Mouse (Mus musculus): ENCODE measurements around the gene D430042O09Rik.

Gene D430042O09Rik

GRCm38 (mm10) chr7:125886116-125886680 lies 178.5 kb downstream of the D430042O09Rik start:
- CTCF ChIA-PET, result no interaction called here
- POLR2A ChIA-PET, result no interaction called here

GRCm38 (mm10) chr7:125887124-125887523 lies 179.4 kb downstream of the D430042O09Rik start:
- ChIA-PET CTCF (no interaction called here), POLR2A (interaction anchor here in 1 of 4 experiments (0.6 kb wide), 1 partner anchor 72 kb away, joined by 3 read pairs; no protein-coding TSS in a partner anchor)

- ChIA-PET POLR2A (interaction anchor here in 1 of 4 experiments (1.1 kb wide), 1 partner anchor 14 kb away, joined by 3 read pairs; no protein-coding TSS in a partner anchor), CTCF (interaction anchor here in 2 of 4 experiments (0.7 to 0.8 kb wide), 2 partner anchors 155 to 173 kb away, joined by 3 read pairs; no protein-coding TSS in a partner anchor)
Observed at GRCm38 (mm10) chr7:125887761-125888160, 180.1 kb downstream of the D430042O09Rik start.

GRCm38 (mm10) chr7:125888373-125888772 lies 180.7 kb downstream of the D430042O09Rik start:
- CTCF ChIA-PET, result interaction anchor here in 2 of 4 experiments (0.7 to 0.8 kb wide), 2 partner anchors 154 to 173 kb away, joined by 3 read pairs; no protein-coding TSS in a partner anchor
- POLR2A ChIA-PET, result interaction anchor here in 1 of 4 experiments (1.1 kb wide), 1 partner anchor 15 kb away, joined by 3 read pairs; no protein-coding TSS in a partner anchor

GRCm38 (mm10) chr7:125893621-125894020 lies 185.9 kb downstream of the D430042O09Rik start:
- POLR2A ChIA-PET, result no interaction called here
- CTCF ChIA-PET, result no interaction called here

- CTCF ChIA-PET, result no interaction called here
Observed at GRCm38 (mm10) chr7:125897059-125897458, 189.4 kb downstream of the D430042O09Rik start.

GRCm38 (mm10) chr7:125899036-125899435 lies 191.3 kb downstream of the D430042O09Rik start:
- ChIA-PET POLR2A (interaction anchor here in 1 of 4 experiments (1.7 kb wide), 1 partner anchor 27 kb away, joined by 5 read pairs; no protein-coding TSS in a partner anchor), CTCF (no interaction called here)

More at GRCm38 (mm10) chr7:125897059-125897458, 189.4 kb downstream of the D430042O09Rik start:
- POLR2A ChIA-PET, result no interaction called here

GRCm38 (mm10) chr7:125899916-125900315 lies 192.2 kb downstream of the D430042O09Rik start:
- CTCF ChIA-PET, result interaction anchor here in 2 of 4 experiments (0.6 kb wide), 3 partner anchors 116 to 184 kb away, joined by 3 to 5 read pairs (median 5); no protein-coding TSS in a partner anchor
- POLR2A ChIA-PET, result interaction anchor here in 2 of 4 experiments (0.6 to 1.7 kb wide), 4 partner anchors 12 to 1603 kb away, joined by 3 to 5 read pairs (median 4); no protein-coding TSS in a partner anchor

- CTCF ChIA-PET, result interaction anchor here in 2 of 4 experiments (0.6 kb wide), 3 partner anchors 117 to 183 kb away, joined by 3 to 5 read pairs (median 5); no protein-coding TSS in a partner anchor
Observed at GRCm38 (mm10) chr7:125900386-125901161, 192.9 kb downstream of the D430042O09Rik start.

GRCm38 (mm10) chr7:125920801-125921200 lies 213.1 kb downstream of the D430042O09Rik start:
- ChIA-PET CTCF (no interaction called here), POLR2A (interaction anchor here in 2 of 4 experiments (0.6 to 0.8 kb wide), 2 partner anchors 9 to 655 kb away, joined by 3 to 4 read pairs; no protein-coding TSS in a partner anchor)

More at GRCm38 (mm10) chr7:125900386-125901161, 192.9 kb downstream of the D430042O09Rik start:
- POLR2A ChIA-PET, result interaction anchor here in 2 of 4 experiments (0.6 to 1.7 kb wide), 3 partner anchors 11 to 1602 kb away, joined by 3 to 4 read pairs (median 3); no protein-coding TSS in a partner anchor

GRCm38 (mm10) chr7:125924044-125924443 lies 216.4 kb downstream of the D430042O09Rik start:
- ChIA-PET POLR2A (interaction anchor here in 2 of 4 experiments (0.6 to 1.4 kb wide), 2 partner anchors 52 to 57 kb away, joined by 3 read pairs; no protein-coding TSS in a partner anchor), CTCF (no interaction called here)

Measured in embryonic stem cell, embryonic (primary cell).